Mouse (Mus musculus): Measurements from ENCODE around the gene Gpr25. TPM values are rescaled to one million over a fixed set of nuclear protein-coding genes. Genes with fewer than 3 reads are reported as not detected.

Gpr25 gene
- polyA plus RNA-seq, 1 experiment from 2014 or later: not detected

GRCm38 (mm10) chr1:136230201-136230600, 30.5 kb downstream of the Gpr25 start:
- ATAC-seq (ENCODE audit: low FRiP score): no peak
- H3K4me3 ChIP-seq (ENCODE audit: low read depth, low read length): peak overlapping the region; percentile 10; the same call in 1 of the 2 replicates
- H3K4me2 ChIP-seq (replicated peaks; ENCODE audit: low read depth, low read length): peak overlapping the region; percentile 73
- 17% methylated on average over 11 of the region's 11 CpGs for WGBS
- H3K36me3 ChIP-seq (ENCODE audit: control insufficient read depth, insufficient read depth, low read length): no peaks in the 10 kb centered on the region
- no peaks in the 10 kb centered on the region for H3K27me3 ChIP-seq (ENCODE audit: control insufficient read depth, insufficient read depth, low read length)
- no peaks in the 10 kb centered on the region for H3K9me3 ChIP-seq (ENCODE audit: control insufficient read depth, low read length)
- DNase-seq (ENCODE audit: low spot score): peak; percentile 17
- H3K9ac ChIP-seq (ENCODE audit: low read depth, low read length): peak overlapping the region; percentile 42; the same call in 1 of the 2 replicates
- no peak overlapping the region for H3K27ac ChIP-seq (ENCODE audit: low read depth, low read length)
- peaks cover 40% of the 10 kb centered on the region for H3K4me1 ChIP-seq (replicated peaks; ENCODE audit: control insufficient read depth, insufficient read depth, low read length)

- Histone ChIP-seq H3K27me3 (ENCODE audit: control insufficient read depth, insufficient read depth, low read length) (no peaks in the 10 kb centered on the region), H3K9me3 (ENCODE audit: control insufficient read depth, low read length) (no peaks in the 10 kb centered on the region), H3K4me2 (replicated peaks; ENCODE audit: low read depth, low read length) (peak overlapping the region; percentile 11; the same call in 1 of the 2 replicates), H3K36me3 (ENCODE audit: control insufficient read depth, insufficient read depth, low read length) (no peaks in the 10 kb centered on the region), H3K27ac (ENCODE audit: low read depth, low read length) (0 out of 2 replicates have a peak overlapping the region, but pooled peaks have one; percentile 19), H3K4me1 (replicated peaks; ENCODE audit: control insufficient read depth, insufficient read depth, low read length) (peaks cover 40% of the 10 kb centered on the region), H3K4me3 (ENCODE audit: low read depth, low read length) (no peak overlapping the region), H3K9ac (ENCODE audit: low read depth, low read length) (peak overlapping the region; percentile 31)
- ATAC-seq (ENCODE audit: low FRiP score) (peak; percentile 31), DNase-seq (ENCODE audit: low spot score) (peak; percentile 41)
- WGBS: 12% methylated on average over 6 of the region's 6 CpGs
Measured at GRCm38 (mm10) chr1:136229040-136229373, 31.7 kb downstream of the Gpr25 start.

- Histone ChIP-seq H3K4me3 (ENCODE audit: low read depth, low read length) (no peak overlapping the region), H3K4me2 (replicated peaks; ENCODE audit: low read depth, low read length) (peak overlapping the region; percentile 6; the same call in 1 of the 2 replicates), H3K27me3 (ENCODE audit: control insufficient read depth, insufficient read depth, low read length) (no peaks in the 10 kb centered on the region), H3K4me1 (replicated peaks; ENCODE audit: control insufficient read depth, insufficient read depth, low read length) (peaks cover 40% of the 10 kb centered on the region), H3K27ac (ENCODE audit: low read depth, low read length) (0 out of 2 replicates have a peak overlapping the region, but pooled peaks have one; percentile 19), H3K36me3 (ENCODE audit: control insufficient read depth, insufficient read depth, low read length) (no peaks in the 10 kb centered on the region; the same call in 1 of the 2 replicates), H3K9me3 (ENCODE audit: control insufficient read depth, low read length) (no peaks in the 10 kb centered on the region), H3K9ac (ENCODE audit: low read depth, low read length) (peak overlapping the region; percentile 31)
- peak; percentile 42 for DNase-seq (ENCODE audit: low spot score)
- peak; percentile 65 for ATAC-seq (ENCODE audit: low FRiP score)
- WGBS: 11% methylated on average over 13 of the region's 13 CpGs
Measured at GRCm38 (mm10) chr1:136228328-136229039, 32.2 kb downstream of the Gpr25 start.

GRCm38 (mm10) chr1:136227870-136228269, 32.8 kb downstream of the Gpr25 start:
- no peaks in the 10 kb centered on the region for H3K27me3 ChIP-seq (ENCODE audit: control insufficient read depth, insufficient read depth, low read length)
- H3K27ac ChIP-seq (ENCODE audit: low read depth, low read length): no peak overlapping the region
- no peak overlapping the region for H3K4me2 ChIP-seq (replicated peaks; ENCODE audit: low read depth, low read length)
- ATAC-seq (ENCODE audit: low FRiP score): no peak
- H3K4me1 ChIP-seq (replicated peaks; ENCODE audit: control insufficient read depth, insufficient read depth, low read length): peaks cover 39% of the 10 kb centered on the region
- H3K36me3 ChIP-seq (ENCODE audit: control insufficient read depth, insufficient read depth, low read length): no peaks in the 10 kb centered on the region; the same call in 1 of the 2 replicates
- H3K9me3 ChIP-seq (ENCODE audit: control insufficient read depth, low read length): no peaks in the 10 kb centered on the region
- 75% methylated on average over 4 of the region's 4 CpGs for WGBS
- H3K9ac ChIP-seq (ENCODE audit: low read depth, low read length): no peak overlapping the region
- DNase-seq (ENCODE audit: low spot score): no peak
- H3K4me3 ChIP-seq (ENCODE audit: low read depth, low read length): no peak overlapping the region

- 89% methylated on average over 8 of the region's 8 CpGs for WGBS
- Histone ChIP-seq H3K9ac (ENCODE audit: low read depth, low read length) (no peak overlapping the region), H3K27ac (ENCODE audit: low read depth, low read length) (no peak overlapping the region), H3K4me1 (replicated peaks; ENCODE audit: control insufficient read depth, insufficient read depth, low read length) (peaks cover 34% of the 10 kb centered on the region), H3K27me3 (ENCODE audit: control insufficient read depth, insufficient read depth, low read length) (no peaks in the 10 kb centered on the region), H3K9me3 (ENCODE audit: control insufficient read depth, low read length) (no peaks in the 10 kb centered on the region), H3K4me2 (replicated peaks; ENCODE audit: low read depth, low read length) (no peak overlapping the region), H3K4me3 (ENCODE audit: low read depth, low read length) (no peak overlapping the region), H3K36me3 (ENCODE audit: control insufficient read depth, insufficient read depth, low read length) (no peaks in the 10 kb centered on the region; the same call in 1 of the 2 replicates)
- ATAC-seq (ENCODE audit: low FRiP score) (no peak), DNase-seq (ENCODE audit: low spot score) (no peak)
Measured at GRCm38 (mm10) chr1:136226626-136227025, 34.0 kb downstream of the Gpr25 start.

- Histone ChIP-seq H3K27ac (ENCODE audit: low read depth, low read length) (no peak overlapping the region), H3K4me2 (replicated peaks; ENCODE audit: low read depth, low read length) (no peak overlapping the region), H3K4me3 (ENCODE audit: low read depth, low read length) (no peak overlapping the region; the same call in 1 of the 2 replicates), H3K9me3 (ENCODE audit: control insufficient read depth, low read length) (no peaks in the 10 kb centered on the region), H3K9ac (ENCODE audit: low read depth, low read length) (no peak overlapping the region), H3K36me3 (ENCODE audit: control insufficient read depth, insufficient read depth, low read length) (no peaks in the 10 kb centered on the region; the same call in 1 of the 2 replicates), H3K27me3 (ENCODE audit: control insufficient read depth, insufficient read depth, low read length) (no peaks in the 10 kb centered on the region), H3K4me1 (replicated peaks; ENCODE audit: control insufficient read depth, insufficient read depth, low read length) (peaks cover 28% of the 10 kb centered on the region)
- ATAC-seq (ENCODE audit: low FRiP score) (no peak), DNase-seq (ENCODE audit: low spot score) (no peak)
- 92% methylated on average over 8 of the region's 8 CpGs for WGBS
Measured at GRCm38 (mm10) chr1:136225846-136226245, 34.8 kb downstream of the Gpr25 start.

- Histone ChIP-seq H3K36me3 (ENCODE audit: control insufficient read depth, insufficient read depth, low read length) (no peaks in the 10 kb centered on the region; the same call in none of the 2 replicates), H3K4me2 (replicated peaks; ENCODE audit: low read depth, low read length) (no peak overlapping the region), H3K27me3 (ENCODE audit: control insufficient read depth, insufficient read depth, low read length) (no peaks in the 10 kb centered on the region), H3K27ac (ENCODE audit: low read depth, low read length) (no peak overlapping the region), H3K4me3 (ENCODE audit: low read depth, low read length) (no peak overlapping the region), H3K9me3 (ENCODE audit: control insufficient read depth, low read length) (no peaks in the 10 kb centered on the region), H3K4me1 (replicated peaks; ENCODE audit: control insufficient read depth, insufficient read depth, low read length) (peaks cover 10% of the 10 kb centered on the region), H3K9ac (ENCODE audit: low read depth, low read length) (no peak overlapping the region)
- no peak for DNase-seq (ENCODE audit: low spot score)
- no peak for ATAC-seq (ENCODE audit: low FRiP score)
- 94% methylated on average over 10 of the region's 10 CpGs for WGBS
Measured at GRCm38 (mm10) chr1:136223758-136224342, 36.8 kb downstream of the Gpr25 start.

- Histone ChIP-seq H3K4me1 (replicated peaks; ENCODE audit: control insufficient read depth, insufficient read depth, low read length) (no peaks in the 10 kb centered on the region; the same call in 1 of the 2 replicates), H3K4me3 (ENCODE audit: low read depth, low read length) (no peak overlapping the region), H3K36me3 (ENCODE audit: control insufficient read depth, insufficient read depth, low read length) (no peaks in the 10 kb centered on the region; the same call in none of the 2 replicates), H3K4me2 (replicated peaks; ENCODE audit: low read depth, low read length) (no peak overlapping the region), H3K27me3 (ENCODE audit: control insufficient read depth, insufficient read depth, low read length) (no peaks in the 10 kb centered on the region), H3K9me3 (ENCODE audit: control insufficient read depth, low read length) (no peaks in the 10 kb centered on the region), H3K9ac (ENCODE audit: low read depth, low read length) (no peak overlapping the region), H3K27ac (ENCODE audit: low read depth, low read length) (no peak overlapping the region)
- DNase-seq (ENCODE audit: low spot score): no peak
- ATAC-seq (ENCODE audit: low FRiP score): no peak
- WGBS: 88% methylated on average over 10 of the region's 10 CpGs
Measured at GRCm38 (mm10) chr1:136222386-136222785, 38.3 kb downstream of the Gpr25 start.
